Mouse (Mus musculus): ENCODE results near the gene Tmem43. TPM values are rescaled to one million over a fixed set of nuclear protein-coding genes. Genes with fewer than 3 reads are reported as not detected.

The Tmem43 gene
- total and polyA plus RNA-seq, 3 experiments = 22.3 to 23.7 TPM; not detected in 1

DNA sequence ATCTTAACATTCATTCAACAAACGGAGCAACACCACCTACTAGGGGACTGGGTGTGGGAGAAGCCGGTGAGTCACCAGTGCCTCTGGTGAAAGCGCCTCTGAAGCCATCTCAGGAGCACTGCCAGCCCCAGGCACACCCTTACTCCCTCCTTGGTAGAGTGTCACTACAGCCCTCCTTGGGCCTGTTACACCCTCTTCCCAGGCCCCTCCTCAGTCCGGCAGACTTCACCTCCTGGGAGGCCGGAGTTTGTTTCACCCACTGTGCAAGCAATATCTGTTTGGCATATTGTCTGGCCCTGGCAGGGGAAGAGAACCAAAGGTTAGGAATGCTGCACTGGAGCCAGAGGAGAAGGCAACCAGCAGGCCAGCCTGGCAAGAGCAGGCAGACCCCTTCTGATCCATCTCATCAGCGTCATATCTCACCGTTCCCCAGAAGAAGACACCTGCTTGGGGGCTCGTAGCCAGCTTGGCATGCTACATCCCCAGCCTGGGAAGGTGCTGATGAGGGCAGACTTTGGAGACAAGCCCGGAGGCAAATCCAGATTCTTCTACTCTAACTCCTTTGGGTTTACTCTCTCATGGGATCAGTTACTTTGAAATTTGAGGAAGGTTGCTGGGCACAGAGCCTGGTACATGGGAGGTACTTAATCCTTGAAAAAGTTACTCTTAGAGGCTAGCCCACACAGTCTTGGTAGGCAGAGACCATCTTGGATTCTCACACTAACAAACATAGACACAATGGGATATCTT is 1.1 kb downstream of the Tmem43 start:
- Histone ChIP-seq H3K79me2 (ENCODE audit: control insufficient read depth, insufficient read depth, low read length, poor library complexity) (peaks cover 38% of the 10 kb centered on the region), H3K36me3 (ENCODE audit: control insufficient read depth in 1 of 2, insufficient read depth in 2 of 2, low read length in 2 of 2) (peaks cover 6 to 15% of the 10 kb centered on the region in 2 experiments; a peak in 3 of 4 replicates), H3K27ac (ENCODE audit: control insufficient read depth, low read depth, low read length) (no peak overlapping the region), H3K9ac (ENCODE audit: control insufficient read depth, low read depth, low read length, poor library complexity, severe bottlenecking) (peak overlapping the region; percentile 67), H3K9me3 (replicated peaks; ENCODE audit: insufficient read depth, low read length) (no peaks in the 10 kb centered on the region), H3K4me3 (ENCODE audit: control insufficient read depth in 1 of 2, insufficient read depth in 1 of 2, low read depth in 2 of 2, low read length in 2 of 2) (peak overlapping the region; percentile 60 to 87), H3K27me3 (ENCODE audit: control insufficient read depth in 1 of 2, insufficient read depth in 2 of 2, low read length in 2 of 2) (no peaks in the 10 kb centered on the region), H3K4me1 (ENCODE audit: control insufficient read depth in 1 of 2, insufficient read depth in 2 of 2, low read length in 2 of 2) (peaks cover 0 to 7% of the 10 kb centered on the region in 2 experiments; a peak in 2 of 4 replicates)
- no peak for TF ChIP-seq CHD1 (IDR thresholded peaks at IDR 0.05; ENCODE audit: low read depth, low read length)
- TF ChIP-seq MAX (IDR thresholded peaks at IDR 0.05; ENCODE audit: low read length) = no peak
- TF ChIP-seq CTCF (IDR thresholded peaks at IDR 0.05 in 2 of 3, conservative IDR thresholded peaks at IDR 0.05 in 1 of 3; ENCODE audit: control insufficient read depth in 1 of 3, insufficient read depth in 1 of 3, low read depth in 2 of 3, low read length in 3 of 3, poor library complexity in 1 of 3, severe bottlenecking in 1 of 3) = no peak
- TF ChIP-seq MEF2A (IDR thresholded peaks at IDR 0.05; ENCODE audit: extremely low read depth, insufficient replicate concordance, low read depth, low read length, poor library complexity, severe bottlenecking) = no peak
- TF ChIP-seq NELFE (IDR thresholded peaks at IDR 0.05; ENCODE audit: low read depth, low read length) = no peak
- TF ChIP-seq TAL1 (IDR thresholded peaks at IDR 0.05; ENCODE audit: low read length) = no peak
- no peak for TF ChIP-seq ZNF384 (IDR thresholded peaks at IDR 0.05; ENCODE audit: low read depth, low read length)
- peak; percentile 47 for DNase-seq (ENCODE audit: low read depth, low spot score)

DNA sequence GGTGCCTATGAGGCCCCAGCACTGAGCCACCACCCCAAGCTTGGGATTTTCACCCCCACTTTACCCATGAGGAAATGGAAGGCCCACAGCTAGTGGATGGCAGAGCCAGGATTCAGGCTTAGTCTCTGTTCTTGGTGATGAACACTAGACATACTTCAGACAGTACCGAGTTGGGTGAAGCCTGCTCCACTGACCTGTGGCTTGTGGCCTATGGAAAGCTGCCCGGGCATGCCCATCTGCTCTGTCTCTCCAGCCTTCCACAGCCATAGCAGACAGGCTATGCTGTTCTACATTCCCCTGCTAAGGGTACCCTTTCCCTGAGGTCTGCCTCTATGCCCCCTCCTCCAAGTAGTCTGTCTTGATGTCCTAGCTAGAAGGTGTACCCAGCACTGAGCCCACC is 3.0 kb downstream of the Tmem43 start:
- no peak overlapping the region for H3K9ac ChIP-seq (ENCODE audit: control insufficient read depth, low read depth, low read length, poor library complexity, severe bottlenecking)
- H3K27ac ChIP-seq (ENCODE audit: control insufficient read depth, low read depth, low read length) = no peak overlapping the region

DNA sequence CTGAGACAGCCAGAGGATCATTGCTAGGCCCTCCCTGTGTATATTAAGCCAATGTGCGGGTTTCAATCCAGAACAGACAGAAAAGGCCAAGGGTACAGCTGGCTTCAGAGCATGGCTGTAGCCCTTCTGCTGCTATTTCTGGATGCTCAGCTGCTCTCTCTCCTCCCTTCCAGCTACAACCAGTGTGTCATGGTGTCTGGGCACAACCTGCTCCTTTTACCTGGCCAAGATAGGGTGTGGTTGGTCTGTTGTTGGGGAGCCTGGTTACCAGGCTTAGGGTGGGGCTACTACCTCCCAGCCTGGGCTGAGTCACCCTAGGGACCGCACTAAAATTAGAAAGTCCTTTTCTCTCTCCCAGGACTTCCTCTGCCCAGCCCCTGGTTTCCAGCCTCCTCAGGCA is 9.9 kb downstream of the Tmem43 start:
- Histone ChIP-seq H3K4me3 (ENCODE audit: control insufficient read depth in 1 of 2, insufficient read depth in 1 of 2, low read depth in 2 of 2, low read length in 2 of 2) (no peak overlapping the region), H3K79me2 (ENCODE audit: control insufficient read depth, insufficient read depth, low read length, poor library complexity) (no peaks in the 10 kb centered on the region), H3K4me1 (ENCODE audit: control insufficient read depth in 1 of 2, insufficient read depth in 2 of 2, low read length in 2 of 2) (no peaks in the 10 kb centered on the region), H3K9me3 (replicated peaks; ENCODE audit: insufficient read depth, low read length) (no peaks in the 10 kb centered on the region), H3K27ac (ENCODE audit: control insufficient read depth, low read depth, low read length) (no peak overlapping the region), H3K9ac (ENCODE audit: control insufficient read depth, low read depth, low read length, poor library complexity, severe bottlenecking) (no peak overlapping the region), H3K36me3 (ENCODE audit: control insufficient read depth in 1 of 2, insufficient read depth in 2 of 2, low read length in 2 of 2) (no peaks in the 10 kb centered on the region; a peak in 1 of 4 replicates), H3K27me3 (ENCODE audit: control insufficient read depth in 1 of 2, insufficient read depth in 2 of 2, low read length in 2 of 2) (no peaks in the 10 kb centered on the region)
- TF ChIP-seq MYB (IDR thresholded peaks at IDR 0.05; ENCODE audit: low read depth, low read length) (no peak), GABPA (IDR thresholded peaks at IDR 0.05; ENCODE audit: low read depth, low read length) (no peak), HCFC1 (IDR thresholded peaks at IDR 0.05; ENCODE audit: low read depth, low read length) (no peak), USF1 (IDR thresholded peaks at IDR 0.05; ENCODE audit: low read depth, low read length) (no peak), TBP (IDR thresholded peaks at IDR 0.05; ENCODE audit: low read depth, low read length) (no peak), JUND (IDR thresholded peaks at IDR 0.05; ENCODE audit: low read depth, low read length) (no peak), SMC3 (IDR thresholded peaks at IDR 0.05; ENCODE audit: low read depth, low read length) (no peak)
- no peak for DNase-seq (ENCODE audit: low read depth, low spot score)

More for the DNA sequence above, 3.0 kb downstream of the Tmem43 start:
- Histone ChIP-seq H3K27me3 (ENCODE audit: control insufficient read depth in 1 of 2, insufficient read depth in 2 of 2, low read length in 2 of 2) (no peaks in the 10 kb centered on the region), H3K36me3 (ENCODE audit: control insufficient read depth in 1 of 2, insufficient read depth in 2 of 2, low read length in 2 of 2) (peaks cover 0 to 4% of the 10 kb centered on the region in 2 experiments; a peak in 3 of 4 replicates), H3K4me3 (ENCODE audit: control insufficient read depth in 1 of 2, insufficient read depth in 1 of 2, low read depth in 2 of 2, low read length in 2 of 2) (no peak overlapping the region), H3K4me1 (ENCODE audit: control insufficient read depth in 1 of 2, insufficient read depth in 2 of 2, low read length in 2 of 2) (peaks cover 0 to 6% of the 10 kb centered on the region in 2 experiments; a peak in 2 of 4 replicates), H3K9me3 (replicated peaks; ENCODE audit: insufficient read depth, low read length) (no peaks in the 10 kb centered on the region), H3K79me2 (ENCODE audit: control insufficient read depth, insufficient read depth, low read length, poor library complexity) (peaks cover 22% of the 10 kb centered on the region)
- TF ChIP-seq GABPA (IDR thresholded peaks at IDR 0.05; ENCODE audit: low read depth, low read length) = no peak
- TF ChIP-seq ETS1 (IDR thresholded peaks at IDR 0.05; ENCODE audit: low read depth, low read length) = no peak
- TF ChIP-seq ZC3H11A (IDR thresholded peaks at IDR 0.05; ENCODE audit: low read depth, low read length) = no peak
- no peak for TF ChIP-seq SMC3 (IDR thresholded peaks at IDR 0.05; ENCODE audit: low read depth, low read length)
- TF ChIP-seq MAX (IDR thresholded peaks at IDR 0.05; ENCODE audit: low read length) = no peak
- no peak for TF ChIP-seq MYC (IDR thresholded peaks at IDR 0.05; ENCODE audit: low read depth, low read length)
- TF ChIP-seq MYB (IDR thresholded peaks at IDR 0.05; ENCODE audit: low read depth, low read length) = no peak
- no peak for TF ChIP-seq MAFK (IDR thresholded peaks at IDR 0.05; ENCODE audit: borderline replicate concordance, low read depth, low read length)
- no peak for DNase-seq (ENCODE audit: low read depth, low spot score)
